Mouse (Mus musculus) ES-E14 (cell line): Measurements from ENCODE around the gene Hes6. TPM values are rescaled to one million over a fixed set of nuclear protein-coding genes. Genes with fewer than 3 reads are reported as not detected.
A peak's percentile ranks its signal among the peaks of the same experiment; 100 is the strongest.

Source experiments
- DNase-seq: peaks from one replicate; pipeline ENCODE4 v3.0.0-alpha.2; 2013; ENCODE audit warnings: low read depth, low spot score
- H3K27ac ChIP-seq: 2 replicates; pipeline ENCODE4 v1.5.1; 2012; ENCODE audit warnings: low read depth, mild to moderate bottlenecking, low read length, moderate library complexity, mixed read lengths; ENCODE audit not compliant: poor library complexity, insufficient read depth, severe bottlenecking
- H3K36me3 ChIP-seq: 2 replicates; pipeline ENCODE4 v1.6.1; 2012; ENCODE audit warnings: mild to moderate bottlenecking, low read length, moderate library complexity, mixed read lengths; ENCODE audit not compliant: control insufficient read depth, poor library complexity, insufficient read depth, severe bottlenecking
- H3K4me1 ChIP-seq, 2 experiments: fragments of 150-350 bp in 1 of 2; sonication (generic) in 1 of 2; 2 replicates each; pipeline ENCODE4 v1.6.1; 2012; ENCODE audit warnings: low read length in 2 of 2, mild to moderate bottlenecking in 1 of 2, mixed read lengths in 1 of 2; ENCODE audit not compliant: control insufficient read depth in 2 of 2, insufficient read depth in 2 of 2, poor library complexity in 1 of 2
- H3K4me3 ChIP-seq, 2 experiments: fragments of 150-350 bp in 1 of 2; sonication (generic) in 1 of 2; 2 replicates each; pipeline ENCODE4 v1.5.1; 2012; ENCODE audit warnings: low read length in 2 of 2, low read depth in 1 of 2, mild to moderate bottlenecking in 1 of 2, mixed read lengths in 1 of 2; ENCODE audit not compliant: insufficient read depth in 1 of 2, poor library complexity in 1 of 2, severe bottlenecking in 1 of 2
- H3K9ac ChIP-seq: 2 replicates; pipeline ENCODE4 v1.6.1; 2012; ENCODE audit warnings: low read depth, mild to moderate bottlenecking, low read length, mixed read lengths; ENCODE audit not compliant: poor library complexity, insufficient read depth, severe bottlenecking
- H3K9me3 ChIP-seq: fragments of 150-350 bp; sonication (generic); 2 replicates; pipeline ENCODE4 v1.6.1; 2012; ENCODE audit warnings: low read depth, mild to moderate bottlenecking, low read length; ENCODE audit not compliant: control insufficient read depth, insufficient read depth
- CHD2 ChIP-seq: IDR thresholded peaks from 2 replicates; pipeline ENCODE4 v1.6.1; 2014; ENCODE audit warnings: mild to moderate bottlenecking, low read depth, low read length, inconsistent platforms
- HCFC1 ChIP-seq: IDR thresholded peaks from 2 replicates; pipeline ENCODE4 v1.6.1; 2012; ENCODE audit warnings: low read length, inconsistent platforms, borderline replicate concordance; ENCODE audit not compliant: insufficient read depth
- MAFK ChIP-seq: IDR thresholded peaks from 2 replicates; pipeline ENCODE4 v1.6.1; 2014; ENCODE audit warnings: mild to moderate bottlenecking, low read depth, low read length, inconsistent platforms; ENCODE audit not compliant: insufficient read depth
- ZC3H11A ChIP-seq: IDR thresholded peaks from 2 replicates; pipeline ENCODE4 v1.6.1; 2012; ENCODE audit warnings: low read depth, mild to moderate bottlenecking, inconsistent platforms, low read length, borderline replicate concordance
- ZNF384 ChIP-seq: IDR thresholded peaks from 2 replicates; pipeline ENCODE4 v1.6.1; 2012; ENCODE audit warnings: low read depth, low read length, inconsistent platforms
- in situ Hi-C, 2 experiments: fragments of 600-800 bp; cut with MboI; formaldehyde crosslinking; loops; one replicate each; pipeline ENCODE4 v1.15.1; 2025; ENCODE audit warnings: low sequenced_read_pairs in 2 of 2, inconsistent platforms in 1 of 2; ENCODE audit not compliant: unreplicated experiment in 2 of 2
- total RNA-seq: library from RNA; depleted of rRNA; stranded (reverse); fragments of 300-350 nt; gene quantifications from 2 replicates; pipeline ENCODE4 v1.2.3, GENCODE M21; 2012

Gene Hes6
- total RNA-seq, 1 experiment, result 13.3 TPM

- no peaks in the 10 kb centered on the region for H3K36me3 ChIP-seq
- in situ Hi-C loops, result no loop called here
- peaks cover 1 to 5% of the 10 kb centered on the region in 2 experiments; a peak in 2 of 4 replicates for H3K4me1 ChIP-seq
- H3K4me3 ChIP-seq, result no peak overlapping the region
- no peak for DNase-seq
- no peaks in the 10 kb centered on the region for H3K9me3 ChIP-seq
- H3K9ac ChIP-seq, result no peak overlapping the region
- no peak for TF ChIP-seq MAFK
- no peak for TF ChIP-seq HCFC1
- no peak for TF ChIP-seq CHD2
- no peak for TF ChIP-seq ZC3H11A
- TF ChIP-seq ZNF384, result no peak
- H3K27ac ChIP-seq, result no peak overlapping the region
Measured at GRCm38 (mm10) chr1:91417991-91418390, 4.2 kb upstream of the Hes6 start.

GRCm38 (mm10) chr1:91415311-91415710 lies 1.5 kb upstream of the Hes6 start:
- Histone ChIP-seq H3K27ac (no peak overlapping the region), H3K9ac (no peak overlapping the region), H3K9me3 (no peaks in the 10 kb centered on the region), H3K4me3 (no peak overlapping the region), H3K36me3 (peaks cover 3% of the 10 kb centered on the region; the same call in 1 of the 2 replicates), H3K4me1 (peaks cover 1 to 9% of the 10 kb centered on the region in 2 experiments; a peak in 2 of 4 replicates)
- DNase-seq, result no peak
- in situ Hi-C loops, result no loop called here
- TF ChIP-seq ZC3H11A (no peak), HCFC1 (no peak), CHD2 (no peak), ZNF384 (no peak), MAFK (no peak)

GRCm38 (mm10) chr1:91414903-91415302 lies 1.1 kb upstream of the Hes6 start:
- Histone ChIP-seq H3K27ac (no peak overlapping the region), H3K36me3 (peaks cover 3% of the 10 kb centered on the region; the same call in 1 of the 2 replicates), H3K9ac (no peak overlapping the region), H3K4me1 (peaks cover 1 to 9% of the 10 kb centered on the region in 2 experiments; a peak in 2 of 4 replicates), H3K9me3 (no peaks in the 10 kb centered on the region), H3K4me3 (no peak overlapping the region)
- DNase-seq, result no peak
- no peak for TF ChIP-seq ZNF384
- in situ Hi-C loops, result no loop called here

- Histone ChIP-seq H3K4me3 (peak overlapping the region; percentile 52 to 87), H3K27ac (no peak overlapping the region), H3K36me3 (peaks cover 3% of the 10 kb centered on the region; the same call in 1 of the 2 replicates), H3K9ac (peak overlapping the region; percentile 32; the same call in 1 of the 2 replicates), H3K9me3 (no peaks in the 10 kb centered on the region), H3K4me1 (peaks cover 1 to 9% of the 10 kb centered on the region in 2 experiments; a peak in 2 of 4 replicates)
- TF ChIP-seq HCFC1 (no peak), ZNF384 (no peak), ZC3H11A (no peak), CHD2 (no peak), MAFK (no peak)
- no peak for DNase-seq
- in situ Hi-C loops, result no loop called here
Measured at GRCm38 (mm10) chr1:91413536-91413897, 321 bp downstream of the Hes6 start.

- in situ Hi-C loops, result no loop called here
- H3K27ac ChIP-seq, result no peak overlapping the region
- TF ChIP-seq MAFK (no peak), HCFC1 (0 out of 2 replicates have a peak, but pooled peaks have one; percentile 19), ZC3H11A (0 out of 2 replicates have a peak, but pooled peaks have one; percentile 7), CHD2 (no peak)
- peak overlapping the region; percentile 80 for H3K9ac ChIP-seq
- H3K4me3 ChIP-seq, result peak overlapping the region; percentile 78 to 87
- peaks cover 1 to 9% of the 10 kb centered on the region in 2 experiments; a peak in 2 of 4 replicates for H3K4me1 ChIP-seq
- peak; percentile 89 for DNase-seq
- H3K9me3 ChIP-seq, result no peaks in the 10 kb centered on the region
- H3K36me3 ChIP-seq, result peaks cover 3% of the 10 kb centered on the region; the same call in 1 of the 2 replicates
Measured at GRCm38 (mm10) chr1:91413030-91413506, 770 bp downstream of the Hes6 start.
